Mouse (Mus musculus): Measurements from ENCODE around the gene Cacna2d2. TPM values are rescaled to one million over a fixed set of nuclear protein-coding genes. Genes with fewer than 3 reads are reported as not detected.
A peak's percentile ranks its signal among the peaks of the same experiment; 100 is the strongest.

Cacna2d2 gene
- polyA plus RNA-seq, 1 experiment from 2014 or later = not detected

GRCm38 (mm10) chr9:107453151-107453550 is 53.7 kb downstream of the Cacna2d2 start:
- H3K4me2 ChIP-seq = peak overlapping the region; percentile 38; the same call in 1 of the 2 replicates
- peak; percentile 42; the same call in 1 of the 2 replicates for TF ChIP-seq CTCF (IDR thresholded peaks at IDR 0.05; ENCODE audit: low read depth)
- H3K36me3 ChIP-seq (ENCODE audit: insufficient read depth) = no peaks in the 10 kb centered on the region
- no peak overlapping the region for H3K9ac ChIP-seq
- peaks cover 8% of the 10 kb centered on the region; the same call in 1 of the 2 replicates for H3K4me1 ChIP-seq (ENCODE audit: insufficient read depth)
- 60% methylated on average over 8 of the region's 8 CpGs for WGBS
- H3K27me3 ChIP-seq (ENCODE audit: insufficient read depth, low read length) = no peaks in the 10 kb centered on the region
- no peak overlapping the region for H3K4me3 ChIP-seq (ENCODE audit: low read depth, low read length)
- no peak overlapping the region for H3K27ac ChIP-seq (ENCODE audit: low read depth)
- ATAC-seq (ENCODE audit: insufficient read depth) = peak; percentile 44; the same call in 1 of the 2 replicates
- peak; percentile 60 for DNase-seq
- no peaks in the 10 kb centered on the region for H3K9me3 ChIP-seq (ENCODE audit: low read depth, low read length)

- no peak overlapping the region for H3K4me3 ChIP-seq (ENCODE audit: low read depth, low read length)
- no peak overlapping the region for H3K27ac ChIP-seq (ENCODE audit: low read depth)
- no peak for DNase-seq
- no peaks in the 10 kb centered on the region for H3K36me3 ChIP-seq (ENCODE audit: insufficient read depth)
- 52% methylated on average over 15 of the region's 15 CpGs for WGBS
- TF ChIP-seq CTCF (IDR thresholded peaks at IDR 0.05; ENCODE audit: low read depth) = no peak
- H3K9ac ChIP-seq = no peak overlapping the region
- H3K4me2 ChIP-seq = no peak overlapping the region
- H3K27me3 ChIP-seq (ENCODE audit: insufficient read depth, low read length) = no peaks in the 10 kb centered on the region
- H3K9me3 ChIP-seq (ENCODE audit: low read depth, low read length) = no peaks in the 10 kb centered on the region
- H3K4me1 ChIP-seq (ENCODE audit: insufficient read depth) = peaks cover 8% of the 10 kb centered on the region; the same call in 1 of the 2 replicates
- ATAC-seq (ENCODE audit: insufficient read depth) = no peak
Measured at GRCm38 (mm10) chr9:107456667-107457066, 57.3 kb downstream of the Cacna2d2 start.

GRCm38 (mm10) chr9:107462907-107463306 is 63.5 kb downstream of the Cacna2d2 start:
- no peak for ATAC-seq (ENCODE audit: insufficient read depth)
- 34% methylated on average over 5 of the region's 5 CpGs for WGBS
- Histone ChIP-seq H3K27me3 (ENCODE audit: insufficient read depth, low read length) (peaks cover 6% of the 10 kb centered on the region; the same call in 1 of the 2 replicates), H3K9ac (no peak overlapping the region), H3K36me3 (ENCODE audit: insufficient read depth) (no peaks in the 10 kb centered on the region), H3K4me1 (ENCODE audit: insufficient read depth) (no peaks in the 10 kb centered on the region), H3K27ac (ENCODE audit: low read depth) (no peak overlapping the region), H3K9me3 (ENCODE audit: low read depth, low read length) (no peaks in the 10 kb centered on the region), H3K4me2 (no peak overlapping the region), H3K4me3 (ENCODE audit: low read depth, low read length) (no peak overlapping the region)
- TF ChIP-seq CTCF (IDR thresholded peaks at IDR 0.05; ENCODE audit: low read depth) = no peak
- DNase-seq = no peak

GRCm38 (mm10) chr9:107463509-107463908 is 64.1 kb downstream of the Cacna2d2 start:
- Histone ChIP-seq H3K4me2 (no peak overlapping the region), H3K9ac (no peak overlapping the region), H3K4me1 (ENCODE audit: insufficient read depth) (no peaks in the 10 kb centered on the region), H3K27ac (ENCODE audit: low read depth) (no peak overlapping the region), H3K36me3 (ENCODE audit: insufficient read depth) (no peaks in the 10 kb centered on the region), H3K9me3 (ENCODE audit: low read depth, low read length) (no peaks in the 10 kb centered on the region), H3K27me3 (ENCODE audit: insufficient read depth, low read length) (peaks cover 6% of the 10 kb centered on the region; the same call in 1 of the 2 replicates), H3K4me3 (ENCODE audit: low read depth, low read length) (no peak overlapping the region)
- DNase-seq = peak; percentile 92
- WGBS = 7% methylated on average over 7 of the region's 7 CpGs
- ATAC-seq (ENCODE audit: insufficient read depth) = peak; percentile 83
- peak; percentile 96 for TF ChIP-seq CTCF (IDR thresholded peaks at IDR 0.05; ENCODE audit: low read depth)

GRCm38 (mm10) chr9:107464130-107464529 is 64.7 kb downstream of the Cacna2d2 start:
- no peak overlapping the region for H3K4me2 ChIP-seq
- no peak for TF ChIP-seq CTCF (IDR thresholded peaks at IDR 0.05; ENCODE audit: low read depth)
- peaks cover 6% of the 10 kb centered on the region; the same call in 1 of the 2 replicates for H3K27me3 ChIP-seq (ENCODE audit: insufficient read depth, low read length)
- no peaks in the 10 kb centered on the region for H3K36me3 ChIP-seq (ENCODE audit: insufficient read depth)
- no peak overlapping the region for H3K27ac ChIP-seq (ENCODE audit: low read depth)
- H3K4me1 ChIP-seq (ENCODE audit: insufficient read depth) = no peaks in the 10 kb centered on the region
- H3K9me3 ChIP-seq (ENCODE audit: low read depth, low read length) = no peaks in the 10 kb centered on the region
- H3K9ac ChIP-seq = no peak overlapping the region
- no peak for DNase-seq
- 15% methylated on average over 9 of the region's 9 CpGs for WGBS
- ATAC-seq (ENCODE audit: insufficient read depth) = no peak
- no peak overlapping the region for H3K4me3 ChIP-seq (ENCODE audit: low read depth, low read length)

GRCm38 (mm10) chr9:107465657-107466056 is 66.2 kb downstream of the Cacna2d2 start:
- WGBS = 37% methylated on average over 6 of the region's 6 CpGs
- no peak for DNase-seq
- no peaks in the 10 kb centered on the region for H3K9me3 ChIP-seq (ENCODE audit: low read depth, low read length)
- H3K4me3 ChIP-seq (ENCODE audit: low read depth, low read length) = no peak overlapping the region
- TF ChIP-seq CTCF (IDR thresholded peaks at IDR 0.05; ENCODE audit: low read depth) = no peak
- ATAC-seq (ENCODE audit: insufficient read depth) = no peak
- no peak overlapping the region for H3K4me2 ChIP-seq
- no peaks in the 10 kb centered on the region for H3K36me3 ChIP-seq (ENCODE audit: insufficient read depth)
- no peaks in the 10 kb centered on the region for H3K4me1 ChIP-seq (ENCODE audit: insufficient read depth)
- no peak overlapping the region for H3K27ac ChIP-seq (ENCODE audit: low read depth)
- no peak overlapping the region for H3K9ac ChIP-seq
- peaks cover 6% of the 10 kb centered on the region; the same call in 1 of the 2 replicates for H3K27me3 ChIP-seq (ENCODE audit: insufficient read depth, low read length)

GRCm38 (mm10) chr9:107469213-107469795 is 69.9 kb downstream of the Cacna2d2 start:
- DNase-seq (no peak), ATAC-seq (ENCODE audit: insufficient read depth) (no peak)
- no peaks in the 10 kb centered on the region for H3K36me3 ChIP-seq (ENCODE audit: insufficient read depth)
- no peak overlapping the region for H3K27ac ChIP-seq (ENCODE audit: low read depth)
- H3K9ac ChIP-seq = no peak overlapping the region
- H3K4me2 ChIP-seq = no peak overlapping the region
- H3K9me3 ChIP-seq (ENCODE audit: low read depth, low read length) = no peaks in the 10 kb centered on the region
- H3K4me1 ChIP-seq (ENCODE audit: insufficient read depth) = no peaks in the 10 kb centered on the region
- H3K27me3 ChIP-seq (ENCODE audit: insufficient read depth, low read length) = peaks cover 5% of the 10 kb centered on the region; the same call in 1 of the 2 replicates
- 75% methylated on average over 13 of the region's 13 CpGs for WGBS
- no peak for TF ChIP-seq CTCF (IDR thresholded peaks at IDR 0.05; ENCODE audit: low read depth)
- H3K4me3 ChIP-seq (ENCODE audit: low read depth, low read length) = no peak overlapping the region
